Mouse (Mus musculus): ENCODE measurements around the gene Gm12248. TPM values are rescaled to one million over a fixed set of nuclear protein-coding genes. Genes with fewer than 3 reads are reported as not detected.
"Not testable (repeated sequence)": the region's sequence is repeated elsewhere in the genome, so short reads cannot be mapped to it uniquely, and the experiment has no call there.

Gm12248 gene
- polyA plus RNA-seq, 1 experiment from 2014 or later: not detected

DNA sequence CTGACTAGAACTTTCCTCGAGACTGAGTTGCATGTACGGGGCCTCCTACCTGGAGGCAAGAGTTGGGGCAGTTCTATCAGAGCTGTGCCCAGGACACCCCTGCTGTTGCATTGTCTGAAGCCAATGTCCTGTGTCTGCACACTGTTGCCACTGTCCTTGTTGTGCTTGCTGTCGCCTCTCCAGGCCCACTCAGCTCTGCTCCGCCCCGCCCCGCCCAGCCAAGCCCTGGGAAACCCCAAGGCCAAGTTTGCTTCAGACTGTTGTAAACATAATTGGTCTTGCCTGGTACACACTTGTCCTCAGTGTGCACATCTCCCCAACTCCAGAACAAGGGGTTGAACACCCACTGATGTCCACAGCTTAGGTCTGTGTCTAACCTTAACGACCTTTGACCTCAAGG lies 33.2 kb downstream of the Gm12248 start:
- not testable (repeated sequence) for H3K4me3 ChIP-seq
- WGBS: 95% methylated on average over 7 of the region's 7 CpGs

DNA sequence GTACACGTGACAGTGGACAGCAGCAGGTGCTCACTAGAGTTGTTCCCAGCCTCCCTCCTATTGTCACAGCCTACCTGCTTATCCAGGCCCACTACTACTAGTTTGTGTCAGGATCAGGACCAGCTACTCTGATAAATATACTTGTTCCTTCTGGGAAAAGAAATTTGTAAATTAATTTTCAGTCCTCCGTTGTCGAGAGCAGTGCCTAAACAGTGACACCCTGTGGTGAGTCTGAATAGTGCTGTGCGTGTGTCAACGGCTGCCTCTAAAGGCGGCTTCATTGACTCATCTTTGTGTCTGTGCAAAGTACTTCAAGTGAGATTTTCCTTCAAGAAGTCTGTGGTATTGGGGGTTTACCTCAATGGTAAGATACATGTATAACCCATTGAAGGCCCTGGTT lies 35.5 kb downstream of the Gm12248 start:
- H3K4me3 ChIP-seq: no peak overlapping the region
- H3K27me3 ChIP-seq (ENCODE audit: low read depth, poor library complexity, severe bottlenecking): no peaks in the 10 kb centered on the region
- peak; percentile 30 for DNase-seq (ENCODE audit: low spot score)
- H3K9me3 ChIP-seq (replicated peaks): no peaks in the 10 kb centered on the region
- no peaks in the 10 kb centered on the region for H3K4me1 ChIP-seq
- no peak overlapping the region for H3K27ac ChIP-seq (replicated peaks)
- WGBS: 71% methylated on average over 6 of the region's 6 CpGs
- H3K36me3 ChIP-seq: peaks cover 94% of the 10 kb centered on the region

More for the DNA sequence above, 33.2 kb downstream of the Gm12248 start:
- H3K27ac ChIP-seq (replicated peaks); H3K9me3 ChIP-seq (replicated peaks); DNase-seq (ENCODE audit: low spot score); H3K27me3 ChIP-seq (ENCODE audit: low read depth, poor library complexity, severe bottlenecking); H3K4me1 ChIP-seq: not testable (repeated sequence)
- peaks cover 78% of the 10 kb centered on the region for H3K36me3 ChIP-seq

DNA sequence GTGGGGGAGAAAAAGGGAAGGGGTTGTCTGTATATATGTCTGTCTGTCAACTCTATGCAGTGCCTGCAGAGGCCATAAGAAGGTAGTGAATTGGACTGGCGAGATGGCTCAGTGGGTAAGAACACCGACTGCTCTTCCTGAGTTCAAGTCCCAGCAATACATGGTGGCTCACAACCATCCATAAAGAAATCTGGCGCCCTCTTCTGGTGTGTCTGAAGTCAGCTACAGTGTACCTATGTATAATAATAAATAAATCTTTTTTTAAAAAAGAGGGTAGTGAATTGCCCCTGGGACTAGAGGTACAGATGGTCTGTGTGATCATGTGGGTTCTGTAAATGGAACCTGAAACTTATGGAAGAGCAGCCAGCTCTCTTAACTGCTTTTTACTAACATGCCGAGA lies 46.5 kb downstream of the Gm12248 start:
- WGBS: 83% methylated on average over 4 of the region's 4 CpGs

DNA sequence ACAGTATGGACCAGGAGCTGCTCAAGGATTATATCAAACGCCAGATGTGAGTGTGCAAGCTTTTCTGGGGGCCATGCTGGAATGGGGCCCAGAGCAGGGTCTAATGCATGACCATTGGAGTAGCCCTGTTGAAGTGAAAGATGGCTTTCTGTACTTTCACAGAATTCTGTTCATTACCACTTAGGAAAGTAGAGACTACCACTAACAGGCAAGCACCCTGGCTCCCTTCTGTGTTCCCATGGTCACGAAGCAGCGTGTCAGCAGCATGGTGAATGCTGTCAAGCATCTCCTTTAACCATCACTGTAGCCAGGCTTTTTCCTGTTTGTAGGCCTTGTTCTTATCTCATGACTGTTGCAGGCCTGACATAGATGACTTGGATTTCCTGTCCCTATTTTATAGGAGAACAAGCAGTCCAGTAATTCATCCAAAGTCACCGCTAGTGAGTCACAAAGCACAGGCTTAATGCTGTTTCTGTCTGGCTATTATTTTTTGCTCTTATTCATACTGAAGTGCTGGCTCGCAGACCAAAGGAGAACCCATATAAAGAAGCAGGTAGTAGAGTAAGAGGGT lies 50.0 kb downstream of the Gm12248 start:
- H3K9me3 ChIP-seq (replicated peaks): no peaks in the 10 kb centered on the region
- peaks cover 70% of the 10 kb centered on the region for H3K36me3 ChIP-seq
- WGBS: 96% methylated on average over 5 of the region's 5 CpGs
- no peak for DNase-seq (ENCODE audit: low spot score)
- H3K27ac ChIP-seq (replicated peaks): no peak overlapping the region
- H3K4me3 ChIP-seq: no peak overlapping the region
- no peaks in the 10 kb centered on the region for H3K4me1 ChIP-seq
- no peaks in the 10 kb centered on the region for H3K27me3 ChIP-seq (ENCODE audit: low read depth, poor library complexity, severe bottlenecking)

More for the DNA sequence above, 46.5 kb downstream of the Gm12248 start:
- H3K27me3 ChIP-seq (ENCODE audit: low read depth, poor library complexity, severe bottlenecking): no peaks in the 10 kb centered on the region
- peaks cover 94% of the 10 kb centered on the region for H3K36me3 ChIP-seq
- no peak overlapping the region for H3K27ac ChIP-seq (replicated peaks)
- DNase-seq (ENCODE audit: low spot score): no peak
- H3K4me3 ChIP-seq: no peak overlapping the region
- H3K4me1 ChIP-seq: no peaks in the 10 kb centered on the region
- no peaks in the 10 kb centered on the region for H3K9me3 ChIP-seq (replicated peaks)

DNA sequence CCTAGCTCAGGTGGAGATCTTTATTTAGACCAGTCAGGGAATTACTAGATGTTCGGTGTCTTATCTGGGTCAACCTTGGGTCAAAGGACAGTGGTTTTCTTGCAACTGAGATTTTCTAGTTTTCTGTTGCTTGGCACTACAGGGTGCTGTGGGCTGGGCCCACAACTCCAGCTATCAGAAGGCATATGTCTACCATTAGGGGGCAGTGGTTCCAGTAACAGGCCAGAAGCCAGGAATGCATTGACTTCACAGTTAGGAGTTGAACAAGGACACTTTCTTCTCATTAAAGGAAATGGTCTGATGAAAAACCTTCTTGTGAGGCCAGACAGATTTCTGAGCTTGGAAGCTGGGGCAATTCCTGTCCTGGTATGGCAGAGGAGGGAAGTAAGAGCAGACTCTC lies 53.9 kb downstream of the Gm12248 start:
- peaks cover 36% of the 10 kb centered on the region for H3K36me3 ChIP-seq
- DNase-seq (ENCODE audit: low spot score): no peak
- H3K27ac ChIP-seq (replicated peaks): no peak overlapping the region
- H3K27me3 ChIP-seq (ENCODE audit: low read depth, poor library complexity, severe bottlenecking): no peaks in the 10 kb centered on the region
- no peaks in the 10 kb centered on the region for H3K4me1 ChIP-seq
- no peaks in the 10 kb centered on the region for H3K9me3 ChIP-seq (replicated peaks)
- 77% methylated on average over 1 of the region's 1 CpGs for WGBS
- H3K4me3 ChIP-seq: no peak overlapping the region

DNA sequence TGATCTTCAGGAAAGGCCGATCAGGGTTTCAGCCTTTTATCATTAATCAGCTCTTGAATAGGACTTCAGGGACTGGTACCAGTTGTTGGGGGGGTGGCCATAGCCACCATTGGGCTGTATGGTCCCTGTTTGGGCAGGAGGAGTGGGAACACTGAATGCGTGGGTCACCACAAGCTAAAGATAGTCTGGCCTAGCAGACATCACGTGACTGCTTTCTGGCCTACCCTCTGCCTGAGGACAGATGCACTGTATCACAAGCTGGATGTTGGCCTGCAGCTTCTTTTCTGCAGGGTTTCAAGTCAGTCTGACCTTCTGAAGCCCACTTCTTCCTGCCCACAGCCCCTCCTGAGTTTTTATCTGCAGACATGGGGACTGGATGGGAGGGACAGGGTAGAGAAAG lies 59.3 kb downstream of the Gm12248 start:
- Histone ChIP-seq H3K27ac (replicated peaks) (no peak overlapping the region), H3K4me3 (no peak overlapping the region), H3K36me3 (no peaks in the 10 kb centered on the region), H3K4me1 (peaks cover 6% of the 10 kb centered on the region; the same call in 1 of the 2 replicates), H3K27me3 (ENCODE audit: low read depth, poor library complexity, severe bottlenecking) (no peaks in the 10 kb centered on the region), H3K9me3 (replicated peaks) (no peaks in the 10 kb centered on the region)
- DNase-seq (ENCODE audit: low spot score): no peak
- 83% methylated on average over 3 of the region's 3 CpGs for WGBS

DNA sequence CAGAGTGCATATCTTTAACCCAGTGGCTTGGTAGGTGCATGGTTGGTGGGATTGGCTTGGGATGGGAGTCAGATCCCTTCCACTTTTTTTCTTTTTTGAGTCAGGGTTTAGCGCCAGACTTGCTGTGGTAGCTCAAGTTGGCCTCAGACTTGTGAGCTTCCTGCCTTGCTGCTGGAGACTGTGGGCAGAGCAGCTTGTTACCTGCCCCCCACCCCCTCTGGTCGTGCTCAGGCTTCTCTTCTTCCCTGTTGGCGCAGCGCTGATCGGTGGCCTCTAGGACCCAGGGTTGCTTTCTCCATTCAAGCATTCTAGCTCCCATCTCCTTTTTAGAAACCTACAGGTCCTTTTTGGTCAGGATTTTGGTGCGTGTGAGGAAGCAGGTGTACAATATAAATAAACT lies 61.8 kb downstream of the Gm12248 start:
- no peaks in the 10 kb centered on the region for H3K27me3 ChIP-seq (ENCODE audit: low read depth, poor library complexity, severe bottlenecking)
- no peak overlapping the region for H3K27ac ChIP-seq (replicated peaks)
- H3K9me3 ChIP-seq (replicated peaks): no peaks in the 10 kb centered on the region
- H3K4me3 ChIP-seq: no peak overlapping the region
- 74% methylated on average over 6 of the region's 6 CpGs for WGBS
- peaks cover 5% of the 10 kb centered on the region; the same call in 1 of the 2 replicates for H3K36me3 ChIP-seq
- peaks cover 6% of the 10 kb centered on the region; the same call in 1 of the 2 replicates for H3K4me1 ChIP-seq
- DNase-seq (ENCODE audit: low spot score): no peak

DNA sequence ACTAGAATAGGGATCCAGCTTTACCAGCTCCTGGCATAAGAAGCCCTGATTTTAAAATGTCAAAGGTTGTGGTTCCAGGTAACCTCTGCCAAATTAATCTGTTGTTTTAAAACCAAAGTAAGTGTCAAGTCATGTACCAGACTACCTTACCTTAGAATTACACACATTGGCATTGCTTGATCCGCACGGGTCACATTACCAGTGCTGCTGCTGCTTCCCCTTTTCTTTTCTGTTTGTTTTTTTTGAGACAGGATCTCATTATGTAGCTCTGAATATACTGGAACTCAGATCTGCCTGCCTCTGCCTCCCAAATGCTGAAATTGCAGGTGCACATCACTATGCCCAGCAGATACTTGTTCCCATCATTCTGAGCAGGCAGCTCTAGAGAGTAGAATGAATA lies 63.1 kb downstream of the Gm12248 start:
- Histone ChIP-seq H3K27ac (replicated peaks) (no peak overlapping the region), H3K4me3 (no peak overlapping the region), H3K9me3 (replicated peaks) (no peaks in the 10 kb centered on the region), H3K4me1 (peaks cover 6% of the 10 kb centered on the region; the same call in 1 of the 2 replicates), H3K36me3 (peaks cover 5% of the 10 kb centered on the region; the same call in 1 of the 2 replicates), H3K27me3 (ENCODE audit: low read depth, poor library complexity, severe bottlenecking) (no peaks in the 10 kb centered on the region)
- no peak for DNase-seq (ENCODE audit: low spot score)
- 94% methylated on average over 2 of the region's 2 CpGs for WGBS

DNA sequence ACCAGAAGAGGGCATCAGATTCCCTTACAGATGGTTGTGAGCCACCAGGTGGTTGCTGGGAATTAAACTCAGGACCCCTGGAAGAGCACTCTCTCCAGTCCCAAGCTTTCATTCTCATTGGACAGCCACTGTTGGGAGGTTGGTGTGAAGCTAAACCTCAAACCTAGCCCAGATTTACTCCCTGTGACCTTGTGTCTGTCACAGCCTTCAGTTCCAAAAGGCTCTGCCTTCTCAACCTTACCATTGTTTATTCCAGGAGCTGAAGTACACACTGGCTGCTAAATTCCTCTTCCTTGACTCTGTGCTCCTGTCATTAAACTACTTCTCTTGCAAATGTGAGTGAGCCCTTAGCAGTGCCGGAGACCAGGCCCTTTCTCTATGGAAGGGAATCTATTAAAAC lies 64.0 kb downstream of the Gm12248 start:
- Histone ChIP-seq H3K4me1 (peaks cover 8% of the 10 kb centered on the region; the same call in 1 of the 2 replicates), H3K27ac (replicated peaks) (no peak overlapping the region), H3K36me3 (peaks cover 5% of the 10 kb centered on the region; the same call in 1 of the 2 replicates), H3K9me3 (replicated peaks) (no peaks in the 10 kb centered on the region), H3K27me3 (ENCODE audit: low read depth, poor library complexity, severe bottlenecking) (no peaks in the 10 kb centered on the region), H3K4me3 (no peak overlapping the region)
- WGBS: 90% methylated on average over 1 of the region's 1 CpGs
- DNase-seq (ENCODE audit: low spot score): no peak

DNA sequence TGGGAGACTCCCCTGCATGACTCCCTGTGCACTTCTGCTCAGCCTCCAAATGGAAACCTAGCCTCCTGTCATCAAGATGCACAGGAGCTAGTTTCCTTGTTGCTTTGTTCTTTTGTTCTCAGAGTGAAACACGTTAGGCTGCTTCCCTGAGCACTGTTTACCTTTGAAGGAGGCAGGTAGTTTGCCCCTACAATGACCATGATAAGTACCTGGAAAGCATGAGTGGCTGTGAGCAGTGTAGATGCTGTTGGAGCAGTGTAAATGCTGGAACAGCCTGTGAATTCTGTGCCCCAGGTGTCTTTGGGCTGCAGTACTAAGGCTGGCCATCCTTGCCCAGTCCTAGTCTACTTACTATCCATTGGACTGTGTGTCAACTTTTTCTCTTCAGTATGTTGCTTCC lies 66.1 kb downstream of the Gm12248 start:
- WGBS: 73% methylated on average over 1 of the region's 1 CpGs

DNA sequence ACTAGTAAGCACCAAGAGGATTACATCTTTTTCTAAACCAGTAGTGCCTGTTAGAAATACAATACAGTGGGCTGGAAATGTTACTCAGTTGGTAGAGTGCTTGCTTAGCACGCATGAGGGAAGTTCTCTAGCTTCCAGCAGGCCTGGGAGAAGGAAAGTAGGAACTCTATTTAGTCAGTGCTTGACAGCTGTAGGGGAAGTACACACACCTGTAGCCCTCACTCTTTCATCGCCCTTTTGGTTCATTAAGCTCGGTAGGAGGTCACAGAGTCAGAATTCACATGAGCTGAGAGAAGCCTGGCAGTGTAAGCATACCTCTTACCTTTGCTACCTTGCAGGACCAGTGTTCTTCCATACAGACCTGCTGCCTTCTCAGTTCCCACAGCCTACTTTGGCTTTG lies 66.6 kb downstream of the Gm12248 start:
- Histone ChIP-seq H3K4me3 (no peak overlapping the region), H3K36me3 (peaks cover 8% of the 10 kb centered on the region; the same call in 1 of the 2 replicates), H3K27ac (replicated peaks) (no peak overlapping the region), H3K4me1 (peaks cover 15% of the 10 kb centered on the region), H3K9me3 (replicated peaks) (no peaks in the 10 kb centered on the region), H3K27me3 (ENCODE audit: low read depth, poor library complexity, severe bottlenecking) (no peaks in the 10 kb centered on the region)
- no peak for DNase-seq (ENCODE audit: low spot score)
- WGBS: 76% methylated on average over 3 of the region's 3 CpGs

More for the DNA sequence above, 66.1 kb downstream of the Gm12248 start:
- H3K36me3 ChIP-seq: peaks cover 8% of the 10 kb centered on the region; the same call in 1 of the 2 replicates
- peaks cover 10% of the 10 kb centered on the region for H3K4me1 ChIP-seq
- H3K27ac ChIP-seq (replicated peaks): no peak overlapping the region
- no peaks in the 10 kb centered on the region for H3K9me3 ChIP-seq (replicated peaks)
- DNase-seq (ENCODE audit: low spot score): no peak
- H3K27me3 ChIP-seq (ENCODE audit: low read depth, poor library complexity, severe bottlenecking): no peaks in the 10 kb centered on the region
- H3K4me3 ChIP-seq: no peak overlapping the region

DNA sequence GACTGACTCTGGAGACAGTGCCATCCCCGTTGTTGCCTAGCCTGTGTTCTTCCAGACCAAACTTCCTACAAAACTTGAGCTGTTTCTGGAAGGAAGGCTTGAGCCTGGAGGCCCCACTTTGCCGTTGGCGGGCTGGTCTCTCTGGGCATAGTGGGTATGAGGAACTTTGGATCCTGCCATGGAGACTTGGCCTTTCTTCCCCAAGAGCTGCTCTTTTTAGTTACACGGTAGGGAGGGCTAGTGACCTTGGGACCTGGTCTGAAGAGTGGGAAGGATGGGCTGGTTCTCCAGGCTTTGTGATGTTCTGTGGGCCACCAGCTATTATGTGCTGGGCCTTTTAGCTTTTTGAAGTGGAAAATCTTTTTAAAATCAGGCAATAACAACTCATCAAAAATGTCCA lies 67.1 kb downstream of the Gm12248 start:
- Histone ChIP-seq H3K27ac (replicated peaks) (no peak overlapping the region), H3K36me3 (peaks cover 8% of the 10 kb centered on the region; the same call in 1 of the 2 replicates), H3K9me3 (replicated peaks) (no peaks in the 10 kb centered on the region), H3K4me1 (peaks cover 13% of the 10 kb centered on the region), H3K27me3 (ENCODE audit: low read depth, poor library complexity, severe bottlenecking) (no peaks in the 10 kb centered on the region), H3K4me3 (no peak overlapping the region)
- 85% methylated on average over 4 of the region's 4 CpGs for WGBS
- DNase-seq (ENCODE audit: low spot score): no peak

DNA sequence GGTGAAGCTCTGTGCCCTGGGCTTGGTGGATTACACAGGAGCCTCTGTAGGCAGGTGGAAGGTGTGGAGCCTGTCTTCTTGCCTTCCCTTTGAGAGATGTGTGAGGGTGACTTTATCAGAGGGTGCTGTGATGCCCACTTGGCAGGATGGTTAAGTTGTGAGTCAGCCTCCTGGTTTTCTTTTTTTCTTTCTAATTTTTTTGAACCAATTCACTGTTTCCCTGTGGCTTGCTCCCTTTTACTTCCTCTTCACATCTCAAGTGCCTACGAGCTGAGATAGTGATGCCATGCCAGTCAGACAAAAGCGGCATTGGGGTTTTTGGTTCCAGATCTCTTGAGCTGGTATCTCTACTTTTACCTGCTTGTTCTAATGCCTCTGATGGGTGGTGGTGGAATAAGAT lies 68.3 kb downstream of the Gm12248 start:
- 79% methylated on average over 2 of the region's 2 CpGs for WGBS
- Histone ChIP-seq H3K9me3 (replicated peaks) (no peaks in the 10 kb centered on the region), H3K27ac (replicated peaks) (no peak overlapping the region), H3K4me3 (no peak overlapping the region), H3K27me3 (ENCODE audit: low read depth, poor library complexity, severe bottlenecking) (no peaks in the 10 kb centered on the region), H3K4me1 (peaks cover 17% of the 10 kb centered on the region), H3K36me3 (peaks cover 13% of the 10 kb centered on the region)
- DNase-seq (ENCODE audit: low spot score): no peak

Data from midbrain, embryonic 10.5 days (tissue).